Mouse (Mus musculus) small intestine, adult 2 months (tissue): ENCODE data around the gene Snorc.

ENCODE experiments used
- CTCF ChIP-seq: fragments of 200-500 bp; IDR thresholded peaks from 2 replicates; pipeline ENCODE4 v1.5.1; 2012; ENCODE audit warnings: low read depth, mild to moderate bottlenecking, control low read depth, inconsistent platforms, low read length, moderate library complexity, mixed read lengths; ENCODE audit not compliant: insufficient replicate concordance, insufficient read length; ENCODE audit errors: extremely low read depth
- POLR2A ChIP-seq: fragments of 200-500 bp; IDR thresholded peaks from 2 replicates; pipeline ENCODE4 v1.6.1; 2012; ENCODE audit warnings: low read depth, mild to moderate bottlenecking, control low read depth, inconsistent platforms, low read length, moderate library complexity

GRCm38 (mm10) chr1:87456425-87456824, 13.6 kb upstream of the Snorc start:
- TF ChIP-seq CTCF (no peak), POLR2A (no peak)
